Mouse (Mus musculus): ENCODE measurements at regions not wholly inside any gene's neighbourhood (a gene's known extent, or its start where the extent isn't known, plus 50 kb on each side); places are given as distances from the start of the nearest gene placed in this dataset.

GRCm38 (mm10) chr12:104545993-104546769 is 73.1 kb upstream of the Gsc start:
- ATAC-seq (ENCODE audit: low FRiP score, low read depth): no peak
- no peak overlapping the region for H3K27ac ChIP-seq (replicated peaks; ENCODE audit: low read depth, low read length)

GRCm38 (mm10) chr12:104539911-104540310 is 66.8 kb upstream of the Gsc start:
- no peak for TF ChIP-seq POLR2A (IDR thresholded peaks at IDR 0.05; ENCODE audit: borderline replicate concordance, extremely low read depth, insufficient read depth, insufficient read length)
- Histone ChIP-seq H3K9ac (ENCODE audit: low read depth, low read length, severe bottlenecking) (no peak overlapping the region), H3K27me3 (ENCODE audit: control insufficient read depth, insufficient read depth, low read length) (no peaks in the 10 kb centered on the region), H3K4me1 (ENCODE audit: control insufficient read depth, insufficient read depth, low read length) (no peaks in the 10 kb centered on the region), H3K27ac (replicated peaks; ENCODE audit: low read depth, low read length) (no peak overlapping the region), H3K36me3 (ENCODE audit: control insufficient read depth, insufficient read depth, low read length) (no peaks in the 10 kb centered on the region), H3K4me3 (replicated peaks; ENCODE audit: low read length) (no peak overlapping the region), H3K9me3 (ENCODE audit: control insufficient read depth, low read length) (no peaks in the 10 kb centered on the region), H3K4me2 (replicated peaks; ENCODE audit: low read depth, low read length, severe bottlenecking) (no peak overlapping the region)
- DNase-seq (ENCODE audit: low spot score): no peak
- WGBS: 93% methylated on average over 7 of the region's 7 CpGs
- ATAC-seq (ENCODE audit: low FRiP score, low read depth): no peak

More at GRCm38 (mm10) chr12:104545993-104546769, 73.1 kb upstream of the Gsc start:
- no peak overlapping the region for H3K4me2 ChIP-seq (replicated peaks; ENCODE audit: low read depth, low read length, severe bottlenecking)
- H3K4me3 ChIP-seq (replicated peaks; ENCODE audit: low read length): no peak overlapping the region
- TF ChIP-seq POLR2A (IDR thresholded peaks at IDR 0.05; ENCODE audit: borderline replicate concordance, extremely low read depth, insufficient read depth, insufficient read length): no peak
- DNase-seq (ENCODE audit: low spot score): peak; percentile 54
- no peaks in the 10 kb centered on the region for H3K4me1 ChIP-seq (ENCODE audit: control insufficient read depth, insufficient read depth, low read length)
- no peaks in the 10 kb centered on the region for H3K27me3 ChIP-seq (ENCODE audit: control insufficient read depth, insufficient read depth, low read length)
- no peak overlapping the region for H3K9ac ChIP-seq (ENCODE audit: low read depth, low read length, severe bottlenecking)
- H3K9me3 ChIP-seq (ENCODE audit: control insufficient read depth, low read length): no peaks in the 10 kb centered on the region
- 66% methylated on average over 20 of the region's 20 CpGs for WGBS
- H3K36me3 ChIP-seq (ENCODE audit: control insufficient read depth, insufficient read depth, low read length): no peaks in the 10 kb centered on the region

- H3K4me3 ChIP-seq (replicated peaks; ENCODE audit: low read length): no peak overlapping the region
- no peaks in the 10 kb centered on the region for H3K4me1 ChIP-seq (ENCODE audit: control insufficient read depth, insufficient read depth, low read length)
- WGBS: 95% methylated on average over 2 of the region's 2 CpGs
- ATAC-seq (ENCODE audit: low FRiP score, low read depth) (no peak), DNase-seq (ENCODE audit: low spot score) (no peak)
- no peak overlapping the region for H3K4me2 ChIP-seq (replicated peaks; ENCODE audit: low read depth, low read length, severe bottlenecking)
- no peak overlapping the region for H3K27ac ChIP-seq (replicated peaks; ENCODE audit: low read depth, low read length)
- H3K36me3 ChIP-seq (ENCODE audit: control insufficient read depth, insufficient read depth, low read length): no peaks in the 10 kb centered on the region
- no peaks in the 10 kb centered on the region for H3K9me3 ChIP-seq (ENCODE audit: control insufficient read depth, low read length)
- H3K27me3 ChIP-seq (ENCODE audit: control insufficient read depth, insufficient read depth, low read length): no peaks in the 10 kb centered on the region
- no peak overlapping the region for H3K9ac ChIP-seq (ENCODE audit: low read depth, low read length, severe bottlenecking)
- TF ChIP-seq POLR2A (IDR thresholded peaks at IDR 0.05; ENCODE audit: borderline replicate concordance, extremely low read depth, insufficient read depth, insufficient read length): no peak
Observed at GRCm38 (mm10) chr12:104538436-104538835, 65.3 kb upstream of the Gsc start.

- Histone ChIP-seq H3K4me2 (replicated peaks; ENCODE audit: low read depth, low read length, severe bottlenecking) (0 out of 2 replicates have a peak overlapping the region, but pooled peaks have one; percentile 3), H3K27me3 (ENCODE audit: control insufficient read depth, insufficient read depth, low read length) (no peaks in the 10 kb centered on the region), H3K4me3 (replicated peaks; ENCODE audit: low read length) (no peak overlapping the region), H3K9ac (ENCODE audit: low read depth, low read length, severe bottlenecking) (no peak overlapping the region), H3K27ac (replicated peaks; ENCODE audit: low read depth, low read length) (no peak overlapping the region), H3K36me3 (ENCODE audit: control insufficient read depth, insufficient read depth, low read length) (no peaks in the 10 kb centered on the region), H3K4me1 (ENCODE audit: control insufficient read depth, insufficient read depth, low read length) (peaks cover 9% of the 10 kb centered on the region), H3K9me3 (ENCODE audit: control insufficient read depth, low read length) (no peaks in the 10 kb centered on the region)
- DNase-seq (ENCODE audit: low spot score): no peak
- 15% methylated on average over 27 of the region's 29 CpGs for WGBS
- ATAC-seq (ENCODE audit: low FRiP score, low read depth): no peak
- TF ChIP-seq POLR2A (IDR thresholded peaks at IDR 0.05; ENCODE audit: borderline replicate concordance, extremely low read depth, insufficient read depth, insufficient read length): no peak
Observed at GRCm38 (mm10) chr12:104531512-104532447, 58.6 kb upstream of the Gsc start.

GRCm38 (mm10) chr12:104530586-104530985 is 57.5 kb upstream of the Gsc start:
- peaks cover 8% of the 10 kb centered on the region for H3K9me3 ChIP-seq (ENCODE audit: control insufficient read depth, low read length)
- TF ChIP-seq POLR2A (IDR thresholded peaks at IDR 0.05; ENCODE audit: borderline replicate concordance, extremely low read depth, insufficient read depth, insufficient read length): no peak
- no peaks in the 10 kb centered on the region for H3K36me3 ChIP-seq (ENCODE audit: control insufficient read depth, insufficient read depth, low read length)
- H3K9ac ChIP-seq (ENCODE audit: low read depth, low read length, severe bottlenecking): no peak overlapping the region
- DNase-seq (ENCODE audit: low spot score) (no peak), ATAC-seq (ENCODE audit: low FRiP score, low read depth) (no peak)
- H3K4me3 ChIP-seq (replicated peaks; ENCODE audit: low read length): no peak overlapping the region
- H3K27ac ChIP-seq (replicated peaks; ENCODE audit: low read depth, low read length): no peak overlapping the region
- peaks cover 9% of the 10 kb centered on the region for H3K4me1 ChIP-seq (ENCODE audit: control insufficient read depth, insufficient read depth, low read length)
- 63% methylated on average over 4 of the region's 4 CpGs for WGBS
- H3K4me2 ChIP-seq (replicated peaks; ENCODE audit: low read depth, low read length, severe bottlenecking): no peak overlapping the region
- no peaks in the 10 kb centered on the region for H3K27me3 ChIP-seq (ENCODE audit: control insufficient read depth, insufficient read depth, low read length)
